In the genomic region with DNA sequence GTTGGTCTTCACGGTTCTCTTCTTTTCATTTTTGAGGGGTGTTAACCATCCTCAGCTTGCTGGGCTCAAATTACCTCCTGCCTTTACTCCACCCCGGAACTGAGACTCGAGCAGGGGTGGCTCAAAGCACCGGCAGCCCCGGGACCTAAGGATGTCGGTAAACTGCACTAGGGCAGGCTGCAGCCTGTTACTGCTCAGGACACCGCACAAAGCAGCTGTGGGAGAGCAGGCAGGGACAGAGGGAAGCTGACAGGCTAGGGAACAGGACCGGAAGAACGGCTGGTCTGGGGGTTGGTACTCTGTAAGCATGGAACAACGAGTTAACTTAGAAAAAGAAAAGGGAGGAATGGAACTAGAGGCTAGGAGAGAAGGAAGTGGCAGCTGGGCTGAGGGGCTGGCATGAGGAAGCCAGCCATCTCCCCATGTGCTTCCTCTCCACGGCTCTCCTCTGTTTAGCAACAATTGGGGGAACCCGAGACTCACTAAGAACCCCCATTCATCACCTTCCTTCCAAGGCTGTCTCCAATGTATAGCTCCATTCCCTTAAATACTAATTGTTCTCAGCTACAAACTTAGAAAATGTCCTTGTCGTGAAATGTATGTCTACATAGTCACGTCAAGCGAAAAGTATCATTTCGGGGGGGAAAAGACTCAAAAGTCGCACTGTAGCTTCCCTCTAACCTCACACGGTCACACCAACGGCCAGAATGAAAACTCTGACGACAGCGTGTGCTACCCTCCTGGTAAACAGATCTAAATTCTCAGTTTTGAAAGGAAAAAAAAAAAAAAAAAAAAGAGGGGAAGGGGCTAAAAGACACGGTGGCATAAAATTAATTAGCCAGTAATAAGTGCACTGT, we compare ENCODE assay signal across 8 mouse cellular contexts. TPM values are rescaled to one million over a fixed set of nuclear protein-coding genes. Genes with fewer than 3 reads are reported as not detected.
DNase-seq lines count a peak whose midpoint lies in the region; ATAC-seq and TF ChIP-seq lines count a peak whose summit lies in the region.

No protein-coding gene starts in this region.

- H3K9me3 ChIP-seq in erythroblast, embryonic 14.5 days (ENCODE audit: control insufficient read depth, low read length), result no peaks in the 10 kb centered on the region
- no peaks in the 10 kb centered on the region for H3K9me3 ChIP-seq in limb, embryonic 14.5 days (ENCODE audit: control insufficient read depth, low read length)
- H3K9me3 ChIP-seq in neural tube, embryonic 14.5 days (ENCODE audit: control insufficient read depth, low read length), result no peaks in the 10 kb centered on the region

- H3K36me3 ChIP-seq in erythroblast, embryonic 14.5 days (ENCODE audit: control insufficient read depth), result no peaks in the 10 kb centered on the region
- H3K36me3 ChIP-seq in limb, embryonic 14.5 days (ENCODE audit: control insufficient read depth, insufficient read depth, low read length), result no peaks in the 10 kb centered on the region
- H3K36me3 ChIP-seq in neural tube, embryonic 14.5 days (ENCODE audit: control insufficient read depth, insufficient read depth, low read length), result no peaks in the 10 kb centered on the region

- peak; percentile 41 for ATAC-seq in limb, embryonic 14.5 days (ENCODE audit: low FRiP score, low read depth)
- no peak for ATAC-seq in neural tube, embryonic 14.5 days (ENCODE audit: low read depth)

- peak overlapping the region; percentile 50 for H3K4me2 ChIP-seq in limb, embryonic 14.5 days (replicated peaks; ENCODE audit: low read depth, low read length, severe bottlenecking)
- peak overlapping the region; percentile 35 for H3K4me2 ChIP-seq in neural tube, embryonic 14.5 days (ENCODE audit: low read depth, low read length)

- 14% methylated on average over 22 of the region's 22 CpGs for WGBS in lung, adult 2 months
- 22% methylated on average over 22 of the region's 22 CpGs for WGBS in limb, embryonic 14.5 days
- WGBS in neural tube, embryonic 14.5 days, result 27% methylated on average over 22 of the region's 22 CpGs
- WGBS in cerebellum, adult 2 months, result 42% methylated on average over 22 of the region's 22 CpGs

- peak overlapping the region; percentile 41; the same call in 1 of the 2 replicates for H3K9ac ChIP-seq in limb, embryonic 14.5 days (ENCODE audit: low read depth, low read length, severe bottlenecking)
- no peak overlapping the region for H3K9ac ChIP-seq in neural tube, embryonic 14.5 days (replicated peaks; ENCODE audit: low read depth, low read length)

- H3K4me3 ChIP-seq in lung, adult 2 months (replicated peaks; ENCODE audit: extremely low read depth, low read depth, low read length), result peak overlapping the region; percentile 35
- peak overlapping the region; percentile 57 for H3K4me3 ChIP-seq in erythroblast, embryonic 14.5 days (replicated peaks)
- H3K4me3 ChIP-seq in limb, embryonic 14.5 days (replicated peaks; ENCODE audit: low read length), result peak overlapping the region; percentile 25
- H3K4me3 ChIP-seq in neural tube, embryonic 14.5 days (ENCODE audit: low read depth, low read length), result no peak overlapping the region
- no peak overlapping the region for H3K4me3 ChIP-seq in cerebellum, adult 2 months (replicated peaks; ENCODE audit: insufficient read depth, low read depth, low read length)

- no peak for TF ChIP-seq POLR2A in lung, adult 2 months (IDR thresholded peaks at IDR 0.05; ENCODE audit: borderline replicate concordance, extremely low read depth, low read depth, low read length)
- no peak for TF ChIP-seq POLR2A in limb, embryonic 14.5 days (IDR thresholded peaks at IDR 0.05; ENCODE audit: borderline replicate concordance, extremely low read depth, insufficient read depth, insufficient read length)
- no peak for TF ChIP-seq POLR2A in cerebellum, adult 2 months (IDR thresholded peaks at IDR 0.05; ENCODE audit: borderline replicate concordance, insufficient read depth, low read length)

- H3K27ac ChIP-seq in limb, embryonic 14.5 days (replicated peaks; ENCODE audit: low read depth, low read length), result 0 out of 2 replicates have a peak overlapping the region, but pooled peaks have one; percentile 9
- H3K27ac ChIP-seq in neural tube, embryonic 14.5 days (ENCODE audit: low read depth, low read length), result no peak overlapping the region
- H3K27ac ChIP-seq in cerebellum, adult 2 months (ENCODE audit: insufficient read depth, low read length), result no peak overlapping the region

- no peak for TF ChIP-seq CTCF in lung, adult 2 months (IDR thresholded peaks at IDR 0.05; ENCODE audit: insufficient read depth, low read length)
- no peak for TF ChIP-seq CTCF in cerebellum, adult 2 months (IDR thresholded peaks at IDR 0.05; ENCODE audit: borderline replicate concordance, insufficient read depth, low read depth, low read length)

- no peak for DNase-seq in lung, adult 2 months
- DNase-seq in lung, postnatal 10 days, result no peak
- DNase-seq in limb, embryonic 14.5 days (ENCODE audit: low spot score), result no peak
- DNase-seq in gastrocnemius, postnatal 4 days (ENCODE audit: low spot score in 2 of 2), result no peak
- DNase-seq in spleen, adult 12 weeks (ENCODE audit: low spot score), result no peak
- no peak for DNase-seq in cerebellum, adult 2 months

- H3K27me3 ChIP-seq in erythroblast, embryonic 14.5 days (ENCODE audit: control insufficient read depth), result no peaks in the 10 kb centered on the region
- no peaks in the 10 kb centered on the region for H3K27me3 ChIP-seq in limb, embryonic 14.5 days (ENCODE audit: control insufficient read depth, insufficient read depth, low read length)
- no peaks in the 10 kb centered on the region for H3K27me3 ChIP-seq in neural tube, embryonic 14.5 days (ENCODE audit: control insufficient read depth, insufficient read depth, low read length)
- H3K27me3 ChIP-seq in cerebellum, adult 2 months (ENCODE audit: control insufficient read depth, insufficient read depth, low read length), result no peaks in the 10 kb centered on the region

- no peaks in the 10 kb centered on the region for H3K4me1 ChIP-seq in lung, adult 2 months (ENCODE audit: control insufficient read depth, insufficient read depth, low read length)
- peaks cover 7% of the 10 kb centered on the region for H3K4me1 ChIP-seq in erythroblast, embryonic 14.5 days (ENCODE audit: control insufficient read depth)
- peaks cover 8% of the 10 kb centered on the region for H3K4me1 ChIP-seq in limb, embryonic 14.5 days (ENCODE audit: control insufficient read depth, insufficient read depth, low read length)
- H3K4me1 ChIP-seq in neural tube, embryonic 14.5 days (ENCODE audit: control insufficient read depth, insufficient read depth, low read length), result no peaks in the 10 kb centered on the region
- H3K4me1 ChIP-seq in cerebellum, adult 2 months (ENCODE audit: control insufficient read depth, insufficient read depth, low read length), result no peaks in the 10 kb centered on the region

RNA-seq across cellular contexts. Expression of a gene that starts 42.5 kb away (rescaled TPM):
- polyA plus RNA-seq in lung, adult 2 months (2012; rRNA removed), result 20.8 TPM in 2 replicates
- 1.7 and 3.3 TPM in 2 replicates for polyA plus RNA-seq in erythroblast, embryonic 14.5 days (2012)
- 40.9 and 45.9 TPM in 2 replicates for polyA plus RNA-seq in limb, embryonic 14.5 days (2012; rRNA removed)
- polyA plus RNA-seq in limb, embryonic 14.5 days (2014; fragmentation: Nextera tagmentation; extraction: Ambion mirVana), result 74.2 and 74.9 TPM in 2 replicates
- 85.1 and 91.7 TPM in 2 replicates for polyA plus RNA-seq in neural tube, embryonic 14.5 days (2014; fragmentation: Nextera tagmentation; extraction: Ambion mirVana)
- 10 to 100 TPM; 52.4 to 57.3 TPM for total RNA-seq in gastrocnemius, postnatal 4 days (2021)
- 60.9 and 62.1 TPM in 2 replicates for polyA plus RNA-seq in cerebellum, adult 2 months (2012; rRNA removed)

Comparison
In these comparisons a context has a peak if more than half of its experiments do, and no peak if none do; other contexts are left out.
1. H3K4me3 ChIP-seq: peak in lung, adult 2 months (single experiment), erythroblast, embryonic 14.5 days (single experiment) and limb, embryonic 14.5 days (single experiment); none in neural tube, embryonic 14.5 days (single experiment) and cerebellum, adult 2 months (single experiment).